Mouse (Mus musculus): Measurements from ENCODE around the gene Inf2. TPM values are rescaled to one million over a fixed set of nuclear protein-coding genes. Genes with fewer than 3 reads are reported as not detected.
A peak's percentile ranks its signal among the peaks of the same experiment; 100 is the strongest.

Inf2 gene
- total and polyA plus RNA-seq, 3 experiments = 26.1 to 122 (median 55.7) TPM

DNA sequence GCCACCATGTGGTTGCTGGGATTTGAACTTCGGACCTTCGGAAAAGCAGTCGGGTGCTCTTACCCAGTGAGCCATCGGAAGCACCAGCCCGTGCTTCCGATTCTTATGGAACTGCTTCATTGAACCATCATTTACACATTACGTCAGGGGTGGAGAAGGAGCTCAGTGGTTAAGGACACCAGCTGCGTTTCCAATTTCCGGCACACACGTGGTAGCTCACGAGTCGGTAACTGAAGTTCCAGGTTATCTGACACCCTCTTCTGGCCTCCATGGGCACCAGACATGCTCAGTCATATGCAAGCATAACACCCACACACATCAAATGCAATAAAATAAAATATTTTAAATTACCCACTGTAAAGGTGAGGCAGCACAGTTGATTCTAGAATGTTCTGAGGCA, 41.4 kb downstream of the Inf2 start:
- H3K9me3 ChIP-seq (replicated peaks; ENCODE audit: insufficient read depth, low read length) = no peaks in the 10 kb centered on the region
- no peak overlapping the region for H3K9ac ChIP-seq (ENCODE audit: control insufficient read depth, low read depth, low read length, poor library complexity, severe bottlenecking)
- H3K4me3 ChIP-seq (ENCODE audit: control insufficient read depth in 1 of 2, insufficient read depth in 1 of 2, low read depth in 2 of 2, low read length in 2 of 2) = no peak overlapping the region
- H3K79me2 ChIP-seq (ENCODE audit: control insufficient read depth, insufficient read depth, low read length, poor library complexity) = no peaks in the 10 kb centered on the region; the same call in 1 of the 2 replicates
- DNase-seq (ENCODE audit: low read depth, low spot score) = no peak
- TF ChIP-seq SIN3A (IDR thresholded peaks at IDR 0.05; ENCODE audit: low read length) (no peak), ETS1 (IDR thresholded peaks at IDR 0.05; ENCODE audit: low read depth, low read length) (no peak), EP300 (IDR thresholded peaks at IDR 0.05; ENCODE audit: low read depth in 1 of 2, low read length in 2 of 2) (no peak), MYB (IDR thresholded peaks at IDR 0.05; ENCODE audit: low read depth, low read length) (no peak), JUND (IDR thresholded peaks at IDR 0.05; ENCODE audit: low read depth, low read length) (no peak), POLR2AphosphoS5 (IDR thresholded peaks at IDR 0.05; ENCODE audit: borderline replicate concordance, low read depth, low read length) (no peak), ZC3H11A (IDR thresholded peaks at IDR 0.05; ENCODE audit: low read depth, low read length) (no peak), MEF2A (IDR thresholded peaks at IDR 0.05; ENCODE audit: extremely low read depth, insufficient replicate concordance, low read depth, low read length, poor library complexity, severe bottlenecking) (no peak), ELF1 (IDR thresholded peaks at IDR 0.05; ENCODE audit: low read depth, low read length) (no peak), MAFK (IDR thresholded peaks at IDR 0.05; ENCODE audit: borderline replicate concordance, low read depth, low read length) (no peak), CTCF (IDR thresholded peaks at IDR 0.05 in 2 of 3, conservative IDR thresholded peaks at IDR 0.05 in 1 of 3; ENCODE audit: control insufficient read depth in 1 of 3, insufficient read depth in 1 of 3, low read depth in 2 of 3, low read length in 3 of 3, poor library complexity in 1 of 3, severe bottlenecking in 1 of 3) (no peak), SMC3 (IDR thresholded peaks at IDR 0.05; ENCODE audit: low read depth, low read length) (no peak), ZKSCAN1 (IDR thresholded peaks at IDR 0.05; ENCODE audit: low read depth, low read length) (no peak), MAX (IDR thresholded peaks at IDR 0.05; ENCODE audit: low read length) (no peak)
- H3K27ac ChIP-seq (ENCODE audit: control insufficient read depth, low read depth, low read length) = no peak overlapping the region
- peaks cover 0 to 29% of the 10 kb centered on the region in 2 experiments; a peak in 2 of 4 replicates for H3K36me3 ChIP-seq (ENCODE audit: control insufficient read depth in 1 of 2, insufficient read depth in 2 of 2, low read length in 2 of 2)
- H3K27me3 ChIP-seq (ENCODE audit: control insufficient read depth in 1 of 2, insufficient read depth in 2 of 2, low read length in 2 of 2) = no peaks in the 10 kb centered on the region
- H3K4me1 ChIP-seq (ENCODE audit: control insufficient read depth in 1 of 2, insufficient read depth in 2 of 2, low read length in 2 of 2) = peaks cover 31 to 48% of the 10 kb centered on the region in 2 experiments

DNA sequence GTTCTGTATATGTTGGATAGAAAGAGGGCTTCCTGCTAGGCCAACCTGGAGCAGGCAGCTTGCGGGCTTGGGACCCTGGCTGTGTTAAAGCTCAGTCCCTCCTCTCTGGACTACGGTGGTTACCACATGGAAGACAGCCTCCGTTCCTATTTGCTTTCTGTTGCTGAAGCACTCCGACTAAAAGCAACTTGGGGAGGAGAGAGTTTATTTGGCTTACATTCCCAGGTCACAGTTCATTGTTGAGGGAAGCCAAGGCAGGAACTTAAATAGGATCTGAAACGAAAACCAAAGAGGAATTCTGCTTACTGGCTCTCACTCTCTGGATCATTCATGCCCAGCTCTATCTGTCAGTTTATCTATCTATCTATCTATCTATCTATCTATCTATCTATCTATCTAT, 42.2 kb downstream of the Inf2 start:
- no peaks in the 10 kb centered on the region for H3K27me3 ChIP-seq (ENCODE audit: control insufficient read depth in 1 of 2, insufficient read depth in 2 of 2, low read length in 2 of 2)
- H3K79me2 ChIP-seq (ENCODE audit: control insufficient read depth, insufficient read depth, low read length, poor library complexity) = no peaks in the 10 kb centered on the region; the same call in 1 of the 2 replicates
- no peak overlapping the region for H3K27ac ChIP-seq (ENCODE audit: control insufficient read depth, low read depth, low read length)
- H3K9me3 ChIP-seq (replicated peaks; ENCODE audit: insufficient read depth, low read length) = no peaks in the 10 kb centered on the region
- peaks cover 0 to 29% of the 10 kb centered on the region in 2 experiments; a peak in 2 of 4 replicates for H3K36me3 ChIP-seq (ENCODE audit: control insufficient read depth in 1 of 2, insufficient read depth in 2 of 2, low read length in 2 of 2)
- DNase-seq (ENCODE audit: low read depth, low spot score) = no peak
- H3K4me1 ChIP-seq (ENCODE audit: control insufficient read depth in 1 of 2, insufficient read depth in 2 of 2, low read length in 2 of 2) = peaks cover 31 to 48% of the 10 kb centered on the region in 2 experiments
- no peak overlapping the region for H3K4me3 ChIP-seq (ENCODE audit: control insufficient read depth in 1 of 2, insufficient read depth in 1 of 2, low read depth in 2 of 2, low read length in 2 of 2)
- no peak for TF ChIP-seq MYB (IDR thresholded peaks at IDR 0.05; ENCODE audit: low read depth, low read length)
- peak; percentile 81 for TF ChIP-seq GATA1 (IDR thresholded peaks at IDR 0.05; ENCODE audit: low read depth, low read length)
- no peak for TF ChIP-seq POLR2AphosphoS5 (IDR thresholded peaks at IDR 0.05; ENCODE audit: borderline replicate concordance, low read depth, low read length)
- no peak for TF ChIP-seq MAFK (IDR thresholded peaks at IDR 0.05; ENCODE audit: borderline replicate concordance, low read depth, low read length)
- no peak for TF ChIP-seq ELF1 (IDR thresholded peaks at IDR 0.05; ENCODE audit: low read depth, low read length)
- no peak overlapping the region for H3K9ac ChIP-seq (ENCODE audit: control insufficient read depth, low read depth, low read length, poor library complexity, severe bottlenecking)

Measured in MEL (cell line).